ENCODE assay signal across 18 mouse cellular contexts in the genomic region with DNA sequence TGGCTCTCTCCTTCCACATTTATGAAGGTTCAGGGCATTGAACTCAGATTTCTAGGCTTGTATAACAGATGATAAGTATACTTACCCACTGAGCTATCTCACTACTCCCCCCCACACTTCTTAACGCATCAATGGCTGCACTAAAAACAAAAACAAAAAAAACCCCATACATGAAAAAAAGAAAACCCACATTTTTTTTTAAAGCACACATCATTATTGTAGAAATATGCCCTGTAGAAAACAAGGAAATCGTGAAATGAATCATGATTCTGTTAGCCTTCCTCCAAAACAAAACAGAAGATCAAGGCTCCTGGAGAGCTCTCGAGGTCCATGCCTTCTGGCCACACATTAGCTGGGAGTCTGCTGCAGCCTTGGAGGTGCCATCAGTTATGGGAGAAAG. TPM values are rescaled to one million over a fixed set of nuclear protein-coding genes. Genes with fewer than 3 reads are reported as not detected.
"Had no signal": no experiment of that assay in that cellular context is flagged by ENCODE, and none has a peak within 500 bp of the region (broad histone marks: within the 10 kb centered on the region; RNA-seq: fewer than 3 reads in every experiment).

No protein-coding gene starts in this region.

- H3K27me3 ChIP-seq: midbrain, embryonic 13.5 days; midbrain, embryonic 15.5 days; neural tube, embryonic 12.5 days had no signal

- H3K4me3 ChIP-seq: megakaryocyte, embryonic 14.5 days; midbrain, embryonic 13.5 days; midbrain, embryonic 15.5 days; neural tube, embryonic 12.5 days had no signal

- DNase-seq: lung, embryonic 14.5 days; lung, postnatal 14 days; right cerebral cortex, postnatal 14 days; spleen, adult 18-20 months; thymus, adult 18-20 months; thymus, postnatal 14 days; thymus, postnatal 36 days had no signal

- H3K9me3 ChIP-seq: megakaryocyte, embryonic 14.5 days; midbrain, embryonic 13.5 days; midbrain, embryonic 15.5 days; neural tube, embryonic 12.5 days had no signal

- H3K27ac ChIP-seq: macrophage; midbrain, embryonic 13.5 days; midbrain, embryonic 15.5 days; neural tube, embryonic 12.5 days had no signal

- H3K36me3 ChIP-seq: midbrain, embryonic 13.5 days; midbrain, embryonic 15.5 days; neural tube, embryonic 12.5 days had no signal

- H3K9ac ChIP-seq: lung, embryonic 14.5 days; midbrain, embryonic 13.5 days; midbrain, embryonic 15.5 days; neural tube, embryonic 12.5 days had no signal

- H3K4me1 ChIP-seq: midbrain, embryonic 13.5 days; midbrain, embryonic 15.5 days; neural tube, embryonic 12.5 days had no signal

- H3K4me2 ChIP-seq: lung, embryonic 14.5 days; midbrain, embryonic 11.5 days; midbrain, embryonic 13.5 days; midbrain, embryonic 15.5 days; neural tube, embryonic 12.5 days had no signal

- ATAC-seq: midbrain, embryonic 13.5 days; midbrain, embryonic 15.5 days had no signal

RNA-seq across cellular contexts. Expression of a gene that starts 38.3 kb away (rescaled TPM):
- total RNA-seq: midbrain, postnatal 0 days; monocyte, adult 5-6 weeks; neutrophil, adult 5-6 weeks had no signal
- polyA plus RNA-seq: macrophage; midbrain, embryonic 11.5 days; midbrain, embryonic 13.5 days; midbrain, embryonic 15.5 days; midbrain, postnatal 0 days; neural tube, embryonic 12.5 days; neural tube, embryonic 14.5 days; stomach, embryonic 16.5 days had no signal

RNA-seq across cellular contexts. Expression of a gene that starts 47.7 kb away (rescaled TPM):
- total RNA-seq: midbrain, postnatal 0 days had no signal
- polyA plus RNA-seq: neural tube, embryonic 12.5 days had no signal
